Mouse (Mus musculus) mesoderm, embryonic 11.5 days (tissue): ENCODE data around the gene Rcl1.

ENCODE experiments used
- DNase-seq: peaks from one replicate; pipeline ENCODE4 v3.0.0-alpha.2; 2012; ENCODE audit warnings: low read depth, low spot score

Gene Rcl1

GRCm38 (mm10) chr19:29150038-29150437, 48.9 kb downstream of the Rcl1 start:
- DNase-seq, result peak; percentile 19

DNA sequence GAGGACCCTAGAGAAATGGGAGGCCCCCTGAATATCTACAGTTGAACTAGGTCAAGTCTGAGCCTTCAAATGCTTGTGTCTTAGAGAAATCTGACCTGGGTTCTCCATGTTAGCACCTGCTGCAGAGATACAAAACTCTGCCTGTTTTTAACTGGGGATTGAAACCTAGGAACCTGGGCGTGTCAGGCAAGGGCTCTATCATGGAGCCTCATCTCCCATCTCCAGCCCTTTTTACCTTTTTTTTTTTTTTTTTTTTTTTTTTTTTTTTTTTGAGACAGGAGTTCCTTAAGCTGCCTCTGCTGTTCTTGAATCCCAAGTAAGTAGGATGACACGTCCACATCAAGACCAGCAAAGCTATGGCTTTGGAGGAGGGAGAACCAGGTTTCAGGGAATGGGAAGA, 50.3 kb downstream of the Rcl1 start:
- no peak for DNase-seq

DNA sequence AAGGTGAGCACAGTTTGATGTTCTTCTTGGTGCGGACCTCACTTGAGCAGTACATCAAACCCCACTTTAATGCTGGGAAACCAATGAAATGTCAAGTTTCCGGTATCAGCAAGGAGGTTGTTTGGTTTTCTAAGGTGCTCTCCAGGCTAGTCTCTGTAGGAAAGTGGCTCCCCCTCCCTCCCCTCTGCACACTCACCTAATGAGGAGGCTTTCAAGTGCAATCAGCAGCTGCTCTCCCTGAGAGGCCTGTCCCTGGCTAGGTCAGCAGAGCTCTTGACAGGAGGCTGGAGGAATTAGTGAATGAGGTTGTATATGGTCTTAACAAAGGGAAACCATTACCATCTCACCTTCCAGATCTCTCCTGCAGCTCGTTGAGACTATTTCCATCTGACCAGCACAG, 54.4 kb downstream of the Rcl1 start:
- no peak for DNase-seq

DNA sequence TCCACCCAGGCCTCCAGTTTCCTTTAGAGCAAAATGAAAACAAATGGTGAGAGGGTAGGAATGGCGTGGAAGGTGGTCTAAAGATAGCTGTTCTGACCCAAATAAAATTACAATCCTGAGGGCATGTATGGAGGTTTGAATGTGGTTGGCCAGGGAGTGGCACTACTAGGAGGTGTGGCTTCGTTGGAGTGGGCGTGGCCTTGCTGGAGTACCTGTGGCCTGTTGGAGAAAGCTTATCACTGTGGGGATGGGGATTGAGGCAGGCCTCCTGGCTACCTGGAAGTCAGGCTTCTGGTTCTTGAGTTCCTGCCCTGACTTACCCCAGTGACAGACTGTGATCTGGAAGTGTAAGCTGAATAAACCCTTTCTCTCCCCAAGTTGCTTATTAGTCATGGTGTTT, 55.2 kb downstream of the Rcl1 start:
- DNase-seq, result no peak

GRCm38 (mm10) chr19:29157678-29158466, 56.7 kb downstream of the Rcl1 start:
- DNase-seq, result no peak

- DNase-seq, result no peak
These were observed 57.3 kb downstream of the Rcl1 start for GRCm38 (mm10) chr19:29158486-29158885.

DNA sequence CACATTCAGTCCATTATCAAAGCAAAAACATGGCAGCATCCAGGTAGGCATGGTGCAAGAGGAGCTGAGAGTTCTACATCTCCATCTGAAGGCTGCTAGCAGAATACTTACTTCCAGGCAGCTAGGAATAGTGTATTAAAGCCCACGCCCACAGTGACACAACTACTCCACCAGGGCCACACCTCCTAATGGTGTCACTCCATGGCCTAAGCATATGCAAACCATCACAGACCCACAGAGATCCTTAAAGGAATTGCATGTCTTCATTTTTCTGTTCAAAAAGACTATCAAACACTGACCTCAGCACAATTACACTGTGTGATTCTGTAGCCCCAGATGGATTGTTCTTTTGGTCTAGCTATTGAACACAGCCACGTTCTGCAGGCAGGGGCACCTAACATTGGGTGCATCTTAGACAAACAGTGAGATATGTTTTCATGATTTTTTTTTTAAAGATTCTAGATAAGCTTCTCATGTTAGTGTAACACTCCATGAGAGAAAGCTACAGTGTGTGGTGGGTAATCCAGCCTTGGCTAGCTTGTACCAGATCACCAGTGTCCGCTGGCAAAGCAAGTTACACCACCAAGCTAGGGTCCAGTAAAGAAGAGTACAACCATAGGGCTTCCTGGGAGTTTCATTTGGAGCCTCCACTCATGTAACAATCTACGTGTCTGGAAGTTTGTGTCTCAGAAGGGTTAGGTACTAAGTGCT, 62.8 kb downstream of the Rcl1 start:
- no peak for DNase-seq

DNA sequence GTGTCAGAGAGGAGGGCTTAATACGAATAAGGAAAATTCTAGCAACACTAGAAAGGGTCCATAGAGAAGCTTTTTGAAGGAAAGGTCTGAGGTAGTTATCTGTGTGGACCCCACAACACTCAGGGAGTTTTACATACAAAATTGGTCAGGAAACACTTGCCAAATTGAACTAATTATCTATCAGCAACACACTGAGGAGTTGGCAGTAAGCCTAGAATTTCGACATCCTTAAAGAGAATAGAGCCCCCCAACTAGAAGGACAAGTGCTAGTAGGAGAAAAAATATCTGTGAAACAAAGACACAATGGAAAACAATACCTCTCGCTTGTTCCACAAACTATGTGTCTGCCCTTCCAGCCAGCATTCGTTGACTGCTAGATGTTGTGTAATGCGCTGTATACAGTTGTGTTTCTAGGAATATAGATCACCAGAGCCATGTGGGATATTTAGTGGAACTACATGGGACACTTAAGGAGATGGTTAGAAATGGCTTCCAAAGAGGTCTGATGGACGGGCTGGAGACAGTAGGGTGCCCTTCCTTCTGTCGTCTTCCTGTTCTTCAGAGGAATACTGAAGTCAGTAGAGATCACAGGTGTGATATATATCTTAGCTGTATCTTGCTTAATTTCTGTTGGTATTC, 63.5 kb downstream of the Rcl1 start:
- no peak for DNase-seq

DNA sequence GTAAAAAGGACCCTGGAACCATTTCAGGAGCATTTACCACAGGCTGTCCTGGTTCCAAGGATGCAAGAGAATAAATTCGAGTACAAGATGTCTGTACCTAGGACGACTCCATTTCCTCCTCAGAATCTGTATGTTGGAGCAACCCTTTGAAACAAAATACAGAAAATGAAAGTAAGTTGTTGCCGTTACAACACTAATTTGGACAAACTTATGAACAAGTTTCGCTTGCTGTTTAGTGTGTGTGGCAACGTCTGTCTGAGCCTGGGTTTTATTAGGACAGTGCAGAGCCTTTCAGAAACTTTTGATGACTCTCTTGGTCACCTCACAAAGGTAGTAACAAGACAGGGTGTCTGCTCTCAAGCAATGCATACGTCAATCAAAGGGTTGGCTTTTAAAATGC, 66.8 kb downstream of the Rcl1 start:
- no peak for DNase-seq

- no peak for DNase-seq
These were observed 79.2 kb downstream of the Rcl1 start for GRCm38 (mm10) chr19:29180336-29180735.

DNA sequence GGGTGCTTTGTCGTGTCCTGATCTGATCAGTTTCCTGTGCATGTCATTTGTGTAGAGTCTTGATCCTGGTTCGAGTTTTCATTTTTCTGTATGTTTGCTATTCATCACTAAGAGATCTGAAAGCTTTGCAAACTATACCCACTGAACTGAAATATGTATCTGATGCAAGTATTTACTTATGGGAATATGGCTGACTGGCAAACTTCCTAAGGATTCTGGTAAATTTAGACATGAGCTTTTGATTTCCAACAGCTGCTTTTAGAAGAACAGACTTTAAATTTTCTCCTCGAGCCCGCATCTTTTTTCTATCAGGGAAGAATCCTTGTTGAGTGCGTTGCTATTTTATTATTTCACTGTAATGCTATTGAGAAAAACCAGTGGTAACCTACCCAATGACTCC, 81.0 kb downstream of the Rcl1 start:
- no peak for DNase-seq

GRCm38 (mm10) chr19:29185122-29185521, 83.9 kb downstream of the Rcl1 start:
- no peak for DNase-seq

- DNase-seq, result no peak
These were observed 84.5 kb downstream of the Rcl1 start for GRCm38 (mm10) chr19:29185552-29186232.

DNA sequence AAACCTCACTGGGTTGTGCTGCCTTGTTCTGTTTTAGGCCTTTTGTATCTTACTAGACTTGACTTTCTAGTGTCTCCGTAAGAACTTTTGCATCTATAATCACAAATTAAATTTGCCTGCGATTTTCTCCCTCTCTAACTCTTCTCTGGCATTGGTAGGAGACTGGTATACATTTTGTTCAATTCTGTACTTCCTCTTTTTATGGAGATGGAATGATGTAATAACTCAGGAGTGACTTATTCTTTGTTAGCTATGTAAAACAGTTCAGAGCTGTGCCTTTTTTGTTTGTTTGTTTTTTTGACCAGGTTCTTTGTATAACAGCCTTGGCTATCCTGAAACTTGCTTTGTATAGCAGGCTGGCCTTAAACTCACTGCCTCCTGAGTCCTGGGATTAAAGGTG, 87.7 kb downstream of the Rcl1 start:
- no peak for DNase-seq
